Mouse (Mus musculus) adrenal gland, postnatal 36 days (tissue): ENCODE data around the gene Farsa. TPM values are rescaled to one million over a fixed set of nuclear protein-coding genes. Genes with fewer than 3 reads are reported as not detected.
A peak's percentile ranks its signal among the peaks of the same experiment; 100 is the strongest.

Experiments
- DNase-seq, 2 experiments: peaks; one replicate each; pipeline ENCODE4 v3.0.0; 2021; ENCODE audit warnings: mixed read lengths in 1 of 2
- total RNA-seq, 2 experiments: library from RNA; stranded (reverse); gene quantifications; 2 replicates each; pipeline ENCODE4 v1.2.3; 2021

Farsa gene
- total RNA-seq, 2 experiments from 2014 or later: 62.1 to 69.2 TPM

GRCm38 (mm10) chr8:84834866-84835855, 21.6 kb upstream of the Farsa start:
- DNase-seq: peak; percentile 68 to 77

- no peak for DNase-seq
Measured at GRCm38 (mm10) chr8:84837149-84837911, 19.5 kb upstream of the Farsa start.

DNA sequence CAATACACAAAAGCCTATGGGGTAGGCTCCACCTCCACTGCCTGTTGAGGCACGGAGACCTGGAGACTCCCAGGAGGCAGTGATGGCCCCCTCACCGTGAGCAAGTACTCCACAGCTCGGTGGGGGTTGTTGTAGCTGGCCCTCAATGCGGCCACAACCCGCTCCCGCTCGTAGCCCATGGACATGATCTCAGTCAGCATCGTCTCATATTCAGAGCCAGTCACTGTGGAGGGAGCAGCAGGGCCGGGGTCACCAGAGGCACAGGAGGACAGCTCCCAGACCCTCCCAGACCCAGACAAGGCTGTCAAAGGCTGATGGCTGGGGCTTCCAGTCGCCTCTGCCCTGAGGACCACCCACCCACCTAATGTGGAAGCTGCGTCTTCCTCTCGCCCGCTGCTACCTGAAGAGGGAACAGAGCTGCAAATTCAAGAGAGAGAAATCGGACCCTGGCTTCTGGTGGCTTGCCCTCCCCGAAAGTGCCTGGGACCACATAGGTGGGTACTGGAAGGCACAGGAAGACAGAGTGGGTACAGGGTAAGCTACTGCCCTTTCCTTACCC, 18.8 kb upstream of the Farsa start:
- no peak for DNase-seq

DNA sequence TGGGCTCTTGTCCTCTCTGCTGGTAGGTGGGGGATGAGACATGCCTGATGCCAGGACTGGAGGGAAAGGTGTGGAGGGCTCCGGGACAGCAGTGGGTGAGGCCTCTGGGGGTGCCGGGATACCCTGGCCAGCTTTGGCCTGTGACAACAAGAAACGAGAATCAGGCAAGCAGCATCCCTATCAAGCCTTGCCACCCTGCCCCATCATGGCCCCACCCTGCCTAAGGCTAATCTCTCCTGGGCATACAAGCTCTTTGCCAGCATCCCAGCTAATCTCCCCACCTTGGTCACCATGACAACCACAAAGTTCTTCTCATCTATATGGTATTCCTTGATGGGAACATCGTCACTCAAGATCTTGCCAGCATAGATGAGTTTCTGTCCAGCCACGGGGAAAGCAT, 18.3 kb upstream of the Farsa start:
- no peak for DNase-seq

DNA sequence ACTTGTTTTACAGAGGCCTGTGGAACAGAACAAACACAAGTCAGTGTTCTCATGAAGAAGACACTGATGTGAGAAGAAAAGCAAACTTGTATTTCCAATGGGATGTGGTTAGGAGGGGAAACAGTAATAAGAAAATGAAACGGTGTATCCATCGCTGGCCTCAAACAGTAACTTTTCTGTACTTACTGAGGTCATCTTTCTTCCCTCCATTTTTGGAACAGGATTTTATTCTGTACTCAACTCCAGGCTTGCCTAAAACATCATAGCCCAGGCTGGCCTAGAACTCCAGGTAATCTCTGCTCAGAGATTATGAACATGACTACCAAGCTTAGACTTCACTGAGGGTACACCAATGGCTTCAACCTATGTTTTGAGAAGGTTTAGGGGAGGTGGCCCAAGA, 17.4 kb upstream of the Farsa start:
- no peak for DNase-seq

DNA sequence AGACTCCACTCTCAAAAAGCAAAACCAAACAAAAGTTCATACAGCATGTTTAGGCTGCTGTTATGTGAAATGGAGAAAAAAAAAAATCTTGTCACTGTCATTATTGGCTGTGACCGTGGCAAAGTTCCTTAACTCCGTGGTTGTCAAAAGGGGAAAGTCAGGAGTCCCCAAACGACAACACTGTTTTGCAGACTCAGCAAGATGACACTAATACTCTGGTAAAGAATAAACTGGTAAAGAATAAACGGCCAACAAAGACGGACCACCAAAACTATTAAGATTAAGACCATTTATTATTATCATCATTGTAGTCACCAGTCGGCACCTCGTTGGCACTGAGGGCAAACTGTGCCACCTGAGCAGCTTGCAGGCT, 16.9 kb upstream of the Farsa start:
- no peak for DNase-seq

DNA sequence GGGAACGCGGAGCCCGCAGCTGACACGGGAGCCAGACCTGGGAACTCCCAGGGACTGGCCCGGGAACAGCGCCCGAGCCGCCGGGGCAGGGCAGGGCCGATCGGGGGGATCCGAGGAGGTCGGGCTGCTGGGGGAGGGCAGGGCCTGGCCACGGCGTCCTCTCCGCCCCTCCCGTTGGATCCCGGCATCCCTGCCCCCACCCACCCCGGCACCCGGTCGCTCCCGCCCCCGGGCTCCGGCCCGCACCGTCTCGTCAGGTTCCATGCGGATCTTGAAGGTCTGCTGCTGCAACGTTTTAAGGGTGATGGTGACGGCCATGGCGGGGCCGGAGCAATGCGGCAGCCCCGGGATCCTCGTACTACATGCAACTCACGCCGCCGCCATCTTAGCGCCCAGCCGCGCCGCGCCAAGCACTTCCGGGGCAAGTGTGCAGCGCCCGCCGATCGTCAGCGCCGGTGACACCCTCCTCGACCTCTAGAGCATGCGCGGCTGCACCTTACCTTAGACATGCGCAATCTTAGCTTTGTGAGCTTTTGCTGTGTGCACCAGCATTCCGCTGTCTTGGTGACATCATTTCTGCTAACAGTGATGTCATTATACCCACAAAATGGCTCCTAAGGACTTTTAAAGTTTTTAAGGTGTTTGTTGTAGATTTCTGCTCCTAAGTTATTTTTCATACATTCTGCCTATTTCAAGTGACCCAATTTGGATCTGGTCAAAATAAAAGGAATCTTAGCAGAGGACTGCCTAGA, 16.4 kb upstream of the Farsa start, which contains the start of gene Rad23a:
Rad23a (minus strand) TSS at position 418 of the 752 bp plus-strand sequence.
- peak; percentile 94 to 95 for DNase-seq

GRCm38 (mm10) chr8:84841514-84841913, 15.3 kb upstream of the Farsa start:
- no peak for DNase-seq

DNA sequence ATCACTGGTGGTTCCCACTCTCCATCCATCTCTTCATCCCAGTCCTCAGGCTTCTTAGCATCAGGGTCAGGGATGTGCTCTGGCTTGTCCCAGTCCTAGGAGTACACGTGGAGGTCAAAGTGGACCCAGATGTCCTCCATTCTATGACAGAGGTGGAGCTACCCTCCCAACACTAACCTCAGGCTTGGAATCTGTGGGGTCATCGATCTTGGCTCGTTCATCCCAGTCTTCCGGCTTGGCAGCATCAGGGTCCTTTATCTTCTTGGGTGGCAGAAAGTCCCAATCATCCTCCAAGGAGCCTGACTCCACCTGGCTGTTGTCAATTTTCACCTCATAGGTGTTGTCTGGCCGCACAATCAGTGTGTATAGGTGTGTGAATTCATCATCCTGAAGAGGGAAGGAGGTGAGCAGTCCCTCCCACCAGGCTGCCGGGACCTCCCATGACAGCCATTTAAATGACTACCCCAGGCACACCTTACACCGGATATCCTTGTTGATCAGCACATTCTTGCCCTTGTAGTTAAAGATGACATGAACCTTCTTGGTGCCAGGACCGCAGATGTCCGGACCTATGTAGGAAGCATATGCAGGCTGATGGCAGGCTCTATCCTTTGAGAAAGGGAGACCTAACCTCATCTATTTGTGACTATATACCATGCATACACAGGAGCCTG, 12.3 kb upstream of the Farsa start:
- no peak for DNase-seq

DNA sequence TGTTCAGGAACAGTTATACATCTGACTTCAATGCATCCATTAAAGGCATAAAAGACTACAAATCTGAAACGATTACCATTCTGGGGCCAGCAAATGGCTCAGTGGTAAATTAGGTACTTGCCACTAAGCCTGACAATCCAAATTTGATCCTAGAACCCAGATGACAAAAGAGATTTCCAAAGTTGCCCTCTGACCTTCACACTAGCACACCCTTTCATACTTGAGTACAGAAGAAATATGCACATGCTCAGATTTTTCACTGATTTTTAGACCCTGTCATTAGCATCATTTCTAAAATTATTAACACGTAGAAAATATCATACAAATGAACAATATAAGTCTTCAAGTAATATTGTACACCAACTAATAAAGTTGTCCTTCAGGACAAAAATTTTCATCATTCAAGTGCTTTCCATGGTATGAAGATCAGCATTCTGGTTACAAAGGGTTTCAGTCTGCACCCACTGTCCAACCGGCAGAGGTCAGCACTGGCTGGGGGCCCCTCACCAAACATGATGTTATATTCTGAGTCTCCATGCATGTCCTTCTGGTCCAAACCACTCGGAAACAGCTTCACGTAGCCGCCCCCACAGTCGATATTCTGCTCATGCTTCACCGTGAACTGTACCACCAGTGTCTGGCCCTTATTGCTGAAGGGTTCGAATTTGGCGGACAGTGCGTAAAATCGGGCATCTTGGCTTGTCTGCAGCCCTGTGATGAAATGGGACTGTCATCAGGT, 11.3 kb upstream of the Farsa start:
- peak; percentile 61 to 65 for DNase-seq

- DNase-seq: no peak
Measured at GRCm38 (mm10) chr8:84846094-84846721, 10.6 kb upstream of the Farsa start.

DNA sequence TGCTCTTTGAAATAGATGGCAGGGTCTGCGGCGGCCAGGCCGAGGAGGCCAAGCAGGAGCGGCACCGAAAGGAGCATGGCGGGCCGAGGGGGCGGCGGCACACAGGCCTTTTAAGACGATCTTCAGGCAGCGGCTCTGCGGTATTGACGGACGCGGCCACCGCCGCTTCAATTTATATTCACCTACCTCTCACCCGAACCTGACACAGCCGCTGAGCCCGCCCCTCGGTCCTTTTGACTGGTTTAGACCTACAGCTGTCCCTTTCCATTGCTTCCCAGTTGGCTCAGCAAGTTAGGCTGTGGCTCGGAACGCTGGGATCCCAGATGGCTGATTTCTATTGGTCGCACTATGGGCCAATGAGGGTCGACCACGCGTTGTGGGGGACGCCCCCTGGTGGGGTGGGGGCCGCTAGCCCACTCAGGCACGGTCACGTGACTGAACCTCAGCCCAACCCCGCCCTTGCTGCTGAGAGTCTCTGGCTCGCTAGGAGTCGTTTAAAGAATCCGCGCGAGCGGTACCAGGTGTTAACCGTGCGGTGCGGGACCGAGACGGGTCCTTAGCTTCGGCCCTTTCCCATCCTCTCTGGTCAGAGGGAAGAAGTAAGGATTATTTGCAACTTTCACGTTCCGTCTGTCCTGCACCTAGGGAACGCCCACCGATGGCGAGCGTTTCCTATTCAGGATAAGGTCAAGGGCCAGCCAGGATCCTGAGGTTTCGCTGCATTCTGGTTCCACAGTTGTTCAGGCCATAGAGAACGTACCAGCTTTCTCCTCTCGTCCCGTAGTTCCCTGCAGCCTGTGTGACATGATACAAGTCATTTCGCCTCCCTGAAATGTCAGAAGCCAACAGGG, 9.8 kb upstream of the Farsa start, which contains the start of gene Calr:
Calr (minus strand) TSS at position 213 of the 851 bp plus-strand sequence.
- peak; percentile 100 for DNase-seq

- DNase-seq: no peak
Measured at GRCm38 (mm10) chr8:84847684-84848435, 8.9 kb upstream of the Farsa start.

GRCm38 (mm10) chr8:84856434-84856833, 355 bp upstream of the Farsa start:
- DNase-seq: no peak

DNA sequence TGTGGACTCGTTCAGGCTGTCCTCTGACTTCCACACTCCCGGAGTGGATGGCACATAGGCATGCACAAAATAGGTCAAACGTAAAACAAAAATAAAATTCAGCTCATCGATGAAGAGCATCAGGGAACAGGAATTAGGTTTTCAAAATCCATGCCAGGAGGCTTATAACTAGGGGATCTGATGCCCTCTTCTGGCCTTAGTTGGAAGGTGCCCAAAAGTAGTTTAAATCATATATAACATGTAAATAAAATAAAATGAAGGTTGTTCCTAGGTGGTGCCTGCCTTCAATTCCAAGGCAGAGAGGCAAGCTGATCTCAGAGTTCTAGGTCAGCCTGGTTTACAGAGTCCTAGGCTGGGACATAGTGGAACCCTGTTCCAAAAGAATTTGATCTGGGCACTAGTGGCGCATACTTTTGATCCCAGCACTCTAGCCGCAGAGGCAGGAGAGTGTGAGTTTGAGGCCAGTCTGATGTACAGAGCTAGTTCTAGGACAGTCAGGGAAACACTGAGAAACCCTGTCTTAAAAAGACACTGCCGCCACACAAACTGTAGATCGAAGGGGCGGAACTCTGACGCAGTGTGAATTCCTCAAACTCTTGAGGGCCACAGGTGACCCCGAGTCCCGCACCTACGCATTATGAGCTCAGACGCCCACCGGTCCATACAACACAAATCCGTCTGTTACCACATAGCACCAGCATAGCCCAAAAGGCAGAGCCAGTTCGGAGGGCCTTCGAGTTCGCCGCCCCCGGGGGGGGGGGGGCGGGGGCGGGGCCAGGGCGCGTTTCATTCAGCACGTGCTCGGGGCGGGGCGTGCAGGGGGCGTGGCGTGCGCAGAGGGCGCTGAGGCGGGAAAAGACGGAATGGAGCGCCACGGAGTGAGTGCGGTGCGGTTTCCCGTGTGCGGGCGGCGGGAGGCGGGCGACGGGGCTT, 14.9 kb downstream of the Farsa start, which contains the start of gene Syce2:
Syce2 (plus strand) TSS at position 736 of the 933 bp plus-strand sequence.
- peak; percentile 89 to 94 for DNase-seq

- peak; percentile 50 to 60 for DNase-seq
Measured at GRCm38 (mm10) chr8:84872309-84872965, 15.6 kb downstream of the Farsa start.
